Mouse (Mus musculus) spleen, adult 2 months (tissue): ENCODE data around the gene Rxfp4.

Source experiments
- CTCF ChIP-seq: fragments of 200-500 bp; IDR thresholded peaks from 2 replicates; pipeline ENCODE4 v1.5.1; 2011; ENCODE audit warnings: mild to moderate bottlenecking, inconsistent platforms; ENCODE audit not compliant: insufficient read depth, insufficient read length, insufficient replicate concordance; ENCODE audit errors: extremely low read depth
- POLR2A ChIP-seq: fragments of 200-500 bp; IDR thresholded peaks from 2 replicates; pipeline ENCODE4 v1.6.1; 2011; ENCODE audit warnings: low read depth, low read length, inconsistent platforms

- TF ChIP-seq CTCF (no peak), POLR2A (no peak)
Measured at GRCm38 (mm10) chr3:88628766-88629165, 24.2 kb downstream of the Rxfp4 start.
